Mouse (Mus musculus) small intestine, adult 2 months (tissue): ENCODE data around the gene Cep250. TPM values are rescaled to one million over a fixed set of nuclear protein-coding genes. Genes with fewer than 3 reads are reported as not detected.
"Not testable (repeated sequence)": the region's sequence is repeated elsewhere in the genome, so short reads cannot be mapped to it uniquely, and the experiment has no call there.

Experiments
- H3K27ac ChIP-seq: fragments of 200-500 bp; 2 replicates; pipeline ENCODE4 v1.5.1; 2012; ENCODE audit warnings: low read depth, low read length, control low read depth, inconsistent platforms; ENCODE audit not compliant: insufficient read depth
- H3K27me3 ChIP-seq: fragments of 200-500 bp; 2 replicates; pipeline ENCODE4 v1.6.1; 2012; ENCODE audit warnings: mild to moderate bottlenecking, moderate library complexity, low read length, inconsistent platforms; ENCODE audit not compliant: control insufficient read depth, insufficient read depth
- H3K36me3 ChIP-seq: fragments of 200-500 bp; 2 replicates; pipeline ENCODE4 v1.6.1; 2012; ENCODE audit warnings: mild to moderate bottlenecking, low read length, control low read depth, inconsistent platforms; ENCODE audit not compliant: control insufficient read depth, insufficient read depth
- H3K4me1 ChIP-seq: fragments of 200-500 bp; 2 replicates; pipeline ENCODE4 v1.6.1; 2012; ENCODE audit warnings: low read length, inconsistent platforms, mixed read lengths; ENCODE audit not compliant: control insufficient read depth, insufficient read depth, insufficient read length
- H3K4me3 ChIP-seq: fragments of 200-500 bp; 2 replicates; pipeline ENCODE4 v1.5.1; 2012; ENCODE audit warnings: low read depth, mild to moderate bottlenecking, control low read depth, inconsistent platforms, low read length, moderate library complexity
- CTCF ChIP-seq: fragments of 200-500 bp; IDR thresholded peaks from 2 replicates; pipeline ENCODE4 v1.5.1; 2012; ENCODE audit warnings: low read depth, mild to moderate bottlenecking, control low read depth, inconsistent platforms, low read length, moderate library complexity, mixed read lengths; ENCODE audit not compliant: insufficient replicate concordance, insufficient read length; ENCODE audit errors: extremely low read depth
- POLR2A ChIP-seq: fragments of 200-500 bp; IDR thresholded peaks from 2 replicates; pipeline ENCODE4 v1.6.1; 2012; ENCODE audit warnings: low read depth, mild to moderate bottlenecking, control low read depth, inconsistent platforms, low read length, moderate library complexity
- WGBS: fragments of 180-500 bp; shearing (Covaris S2); methylation state at CpG from one replicate; pipeline ENCODE4 v1.1.7; 2018; 5-methylcytosine and 5-hydroxymethylcytosine counted together
- polyA plus RNA-seq: library from polyadenylated mRNA; depleted of rRNA; stranded (reverse); fragments of >200 nt; gene quantifications from 2 replicates; pipeline ENCODE4 v1.2.3, GENCODE M21; 2012; rRNA removed

Gene Cep250
- 4.1 and 8.7 TPM in 2 replicates for polyA plus RNA-seq

DNA sequence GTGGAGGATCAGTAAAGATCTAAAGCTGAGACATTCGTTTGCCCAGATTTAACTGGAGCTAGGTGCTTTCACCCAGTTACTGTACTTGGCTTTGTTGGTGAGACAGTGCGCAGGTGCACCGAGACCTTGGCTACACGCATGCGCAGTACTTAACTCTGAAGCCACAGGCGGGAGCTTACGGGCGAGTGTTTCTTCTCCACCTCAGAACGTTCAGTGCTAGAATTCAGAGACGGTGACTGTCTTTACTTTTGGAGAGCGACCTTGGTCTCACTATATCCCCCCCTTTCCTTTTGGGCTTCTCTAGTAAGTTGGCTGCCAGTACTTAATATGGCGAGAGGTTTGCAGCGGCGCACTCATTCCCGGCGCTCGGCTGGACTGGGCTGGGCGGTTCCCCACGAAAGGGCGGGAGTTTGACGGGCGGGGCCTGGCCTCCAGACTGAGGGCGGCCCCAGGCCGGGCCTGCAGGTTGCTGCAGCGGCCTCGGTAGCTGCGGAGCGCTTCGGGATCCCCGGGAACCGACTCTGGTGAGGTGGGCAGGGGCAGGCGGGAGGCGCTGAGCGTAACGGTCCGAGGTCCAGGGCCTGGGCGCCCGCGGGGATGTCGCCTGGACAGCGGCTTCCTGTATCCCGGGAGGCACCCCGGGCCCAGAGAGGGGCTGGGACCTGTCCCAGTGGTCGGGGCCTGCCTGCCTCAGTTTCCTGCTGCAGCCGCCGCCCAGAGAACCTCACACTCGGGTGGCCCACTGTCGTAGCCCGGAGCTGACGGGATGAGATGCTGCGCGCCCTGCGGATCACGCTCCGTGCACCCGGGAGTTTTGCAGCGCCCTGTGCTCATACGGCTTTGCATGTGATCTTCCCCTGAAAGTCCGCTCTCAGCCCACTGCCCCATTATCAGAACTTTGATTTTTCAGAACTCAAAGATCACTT lies at the start of gene Cep250:
Gene Cep250 (plus strand): TSS at position 325 of the 926 bp plus-strand sequence.
- H3K27ac ChIP-seq = peak within 1 kb of the TSS; percentile 78
- H3K4me3 ChIP-seq = peak within 1 kb of the TSS; percentile 93
- H3K4me1 ChIP-seq = no peaks in the 10 kb centered on the region
- under 1% methylated on average over 59 of the region's 59 CpGs for WGBS
- H3K27me3 ChIP-seq = no peaks in the 10 kb centered on the region
- TF ChIP-seq POLR2A (peak; percentile 76; the same call in 1 of the 2 replicates), CTCF (no peak)
- H3K36me3 ChIP-seq = no peaks in the 10 kb centered on the region

DNA sequence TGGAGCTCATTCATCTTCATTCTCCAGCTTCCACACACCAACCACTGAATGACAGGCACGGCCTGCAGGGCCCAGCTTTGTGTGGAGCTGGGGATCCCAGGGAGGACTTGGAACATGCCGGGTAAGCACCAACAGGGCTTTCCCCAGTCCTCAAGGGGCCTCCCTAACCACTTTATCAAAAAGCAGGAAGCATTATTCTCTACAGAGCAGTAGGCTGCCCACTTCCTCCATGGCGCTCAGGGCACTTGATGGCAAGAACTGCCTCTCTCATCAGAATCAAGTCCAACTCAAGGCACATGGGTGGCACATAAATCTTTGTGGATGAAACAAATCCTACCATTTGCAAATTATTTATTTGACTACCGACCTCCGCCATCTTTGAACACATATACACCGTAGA lies 41.6 kb upstream of the Cep250 start:
- TF ChIP-seq POLR2A (no peak), CTCF (no peak)
- 84% methylated on average over 6 of the region's 6 CpGs for WGBS

DNA sequence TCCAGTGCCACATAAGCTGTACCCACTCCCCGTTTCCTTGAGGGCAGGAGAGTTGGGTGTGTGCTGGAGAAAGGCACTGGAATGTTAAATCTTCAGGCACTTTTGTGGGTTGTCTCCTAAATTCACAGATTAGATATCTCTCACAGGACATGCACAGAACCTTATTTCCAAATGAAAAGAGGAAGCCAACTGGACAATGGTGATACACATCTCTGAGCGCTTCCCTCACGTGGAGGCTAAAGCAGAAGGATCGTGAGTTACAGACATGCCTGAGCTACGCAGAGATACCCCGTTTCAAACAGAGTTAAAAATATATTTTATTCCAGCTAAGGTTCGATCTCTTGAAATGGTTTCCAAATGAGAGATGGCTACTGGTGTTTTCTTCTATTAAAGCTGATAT lies 33.1 kb upstream of the Cep250 start:
- Histone ChIP-seq H3K4me3 (no peak overlapping the region), H3K27me3 (no peaks in the 10 kb centered on the region), H3K4me1 (0 out of 2 replicates have a peak, but pooled peaks cover 2% of the 10 kb centered on the region), H3K27ac (no peak overlapping the region), H3K36me3 (peaks cover 15% of the 10 kb centered on the region)
- whole genome bisulfite sequencing = 92% methylated on average over 7 of the region's 7 CpGs
- TF ChIP-seq CTCF = no peak
- TF ChIP-seq POLR2A = no peak

More for the DNA sequence above, 41.6 kb upstream of the Cep250 start:
- Histone ChIP-seq H3K27ac (no peak overlapping the region), H3K27me3 (no peaks in the 10 kb centered on the region), H3K36me3 (peaks cover 41% of the 10 kb centered on the region), H3K4me3 (no peak overlapping the region), H3K4me1 (0 out of 2 replicates have a peak, but pooled peaks cover 2% of the 10 kb centered on the region)

DNA sequence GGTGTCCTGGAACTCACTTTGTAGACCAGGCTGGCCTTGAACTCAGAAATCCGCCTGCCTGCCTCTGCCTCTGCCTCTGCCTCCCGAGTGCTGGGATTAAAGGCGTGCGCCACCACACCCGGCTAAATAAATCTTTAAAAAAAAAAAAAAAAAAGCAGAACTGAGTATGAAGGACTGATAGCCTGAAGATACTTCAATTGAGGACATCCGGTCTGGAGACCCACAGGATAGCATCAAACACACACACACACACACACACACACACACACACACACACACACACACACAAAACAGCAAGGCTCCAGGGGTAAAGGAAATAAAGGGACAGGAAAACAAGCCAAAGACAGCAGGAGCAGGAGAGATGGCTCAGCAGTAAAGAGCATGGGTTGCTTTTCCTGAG lies 31.0 kb upstream of the Cep250 start:
- H3K4me1 ChIP-seq, H3K4me3 ChIP-seq, H3K36me3 ChIP-seq, H3K27ac ChIP-seq, H3K27me3 ChIP-seq: not testable (repeated sequence)
- 75% methylated on average over 6 of the region's 6 CpGs for WGBS

- 32% methylated on average over 7 of the region's 7 CpGs for WGBS
- TF ChIP-seq CTCF (no peak), POLR2A (no peak)
- Histone ChIP-seq H3K4me1 (no peaks in the 10 kb centered on the region; the same call in 1 of the 2 replicates), H3K36me3 (no peaks in the 10 kb centered on the region), H3K27ac (0 out of 2 replicates have a peak overlapping the region, but pooled peaks have one; percentile 9), H3K4me3 (no peak overlapping the region), H3K27me3 (no peaks in the 10 kb centered on the region)
Observed at GRCm38 (mm10) chr2:155928711-155929345, 27.4 kb upstream of the Cep250 start.

GRCm38 (mm10) chr2:155929531-155930442 lies 26.5 kb upstream of the Cep250 start, which contains the start of gene Uqcc1:
Uqcc1 (minus strand) TSS chr2:155930310.
- no peak for TF ChIP-seq CTCF
- TF ChIP-seq POLR2A = peak; percentile 43
- Histone ChIP-seq H3K36me3 (no peaks in the 10 kb centered on the region), H3K4me3 (peak within 1 kb of the TSS; percentile 73), H3K27me3 (no peaks in the 10 kb centered on the region), H3K4me1 (no peaks in the 10 kb centered on the region; the same call in 1 of the 2 replicates), H3K27ac (peak within 1 kb of the TSS; percentile 46)
- WGBS = under 1% methylated on average over 38 of the region's 38 CpGs
